Mouse (Mus musculus) C2C12 (cell line): ENCODE measurements around the gene Lrmda. TPM values are rescaled to one million over a fixed set of nuclear protein-coding genes. Genes with fewer than 3 reads are reported as not detected.

Experiments used
- H3K27me3 ChIP-seq: one replicate; pipeline ENCODE4 v1.6.1; 2011; ENCODE audit not compliant: control insufficient read depth, insufficient read depth, insufficient read length
- H3K36me3 ChIP-seq: one replicate; pipeline ENCODE4 v1.6.1; 2011; ENCODE audit not compliant: control insufficient read depth, insufficient read depth
- H3K4me3 ChIP-seq: one replicate; pipeline ENCODE4 v1.5.1; 2011; ENCODE audit warnings: mild to moderate bottlenecking, control low read depth; ENCODE audit not compliant: poor library complexity, insufficient read depth, severe bottlenecking
- H3K79me2 ChIP-seq: one replicate; pipeline ENCODE4 v1.6.1; 2011; ENCODE audit not compliant: control insufficient read depth, insufficient read depth
- H3K79me3 ChIP-seq: one replicate; pipeline ENCODE4 v1.6.1; 2011; ENCODE audit warnings: low read depth, control low read depth
- H3ac ChIP-seq: one replicate; pipeline ENCODE3; 2011; ENCODE audit warnings: low read depth; ENCODE audit not compliant: control insufficient read depth, insufficient read length
- CEBPB ChIP-seq: IDR thresholded peaks from one replicate; pipeline ENCODE4 v1.6.1; 2011; ENCODE audit warnings: low read depth, mild to moderate bottlenecking, control low read depth, moderate library complexity
- CTCF ChIP-seq: IDR thresholded peaks from one replicate; pipeline ENCODE4 v1.5.1; 2011; ENCODE audit not compliant: control insufficient read depth, insufficient read depth, insufficient read length
- FOSL1 ChIP-seq: IDR thresholded peaks from one replicate; pipeline ENCODE4 v1.8.0; 2011; ENCODE audit warnings: mild to moderate bottlenecking, low read length; ENCODE audit not compliant: poor library complexity, insufficient read depth, severe bottlenecking
- MAX ChIP-seq: IDR thresholded peaks from one replicate; pipeline ENCODE4 v1.6.1; 2011; ENCODE audit warnings: mild to moderate bottlenecking, control low read depth
- MYOD1 ChIP-seq: IDR thresholded peaks from one replicate; pipeline ENCODE4 v1.6.1; 2011; ENCODE audit warnings: low read depth; ENCODE audit not compliant: control insufficient read depth, insufficient read length
- MYOG ChIP-seq: IDR thresholded peaks from one replicate; pipeline ENCODE4 v1.6.1; 2011; ENCODE audit not compliant: control insufficient read depth, insufficient read length; ENCODE audit errors: extremely low read depth
- USF1 ChIP-seq: IDR thresholded peaks from one replicate; pipeline ENCODE4 v1.6.1; 2011; ENCODE audit warnings: low read depth, mild to moderate bottlenecking, control low read depth, moderate library complexity
- microRNA-seq: library from miRNA; unstranded; fragments of <30 nt; microRNA quantifications from one replicate; pipeline ENCODE4, GENCODE M21; 2019; ENCODE audit warnings: borderline microRNAs expressed
- polyA plus RNA-seq: library from polyadenylated mRNA; unstranded; fragments of >200 nt; fragmentation: generic; extraction: Trizol; gene quantifications from one replicate; pipeline ENCODE4 v1.2.1, GENCODE M21; 2012; ENCODE audit warnings: missing spikeins

Lrmda gene
- polyA plus RNA-seq, 1 experiment = not detected

DNA sequence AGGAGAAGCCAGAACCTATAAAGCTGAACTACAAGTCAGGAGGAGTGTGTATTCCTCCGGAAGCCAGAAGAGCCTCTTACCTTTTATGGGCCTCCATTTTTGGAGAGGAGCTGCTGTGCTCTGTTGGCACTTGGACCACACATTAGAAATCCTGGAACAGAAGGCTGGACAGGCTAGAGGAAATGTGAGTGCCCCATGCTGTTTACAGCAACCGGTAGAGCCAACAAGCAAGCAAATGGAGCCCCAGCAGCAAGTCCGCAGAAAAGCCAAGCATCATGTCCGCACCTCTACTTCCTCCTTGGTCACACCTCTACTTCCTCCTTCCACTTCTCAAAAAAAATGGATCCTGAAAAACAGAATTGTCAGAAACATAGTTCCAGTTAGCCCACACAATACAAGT is 1073.8 kb downstream of the Lrmda start:
- no peak for TF ChIP-seq MAX
- TF ChIP-seq CEBPB = no peak
- TF ChIP-seq MYOD1 = no peak
- no peak for TF ChIP-seq CTCF
- TF ChIP-seq MYOG = no peak
- TF ChIP-seq USF1 = no peak
- TF ChIP-seq FOSL1 = no peak

DNA sequence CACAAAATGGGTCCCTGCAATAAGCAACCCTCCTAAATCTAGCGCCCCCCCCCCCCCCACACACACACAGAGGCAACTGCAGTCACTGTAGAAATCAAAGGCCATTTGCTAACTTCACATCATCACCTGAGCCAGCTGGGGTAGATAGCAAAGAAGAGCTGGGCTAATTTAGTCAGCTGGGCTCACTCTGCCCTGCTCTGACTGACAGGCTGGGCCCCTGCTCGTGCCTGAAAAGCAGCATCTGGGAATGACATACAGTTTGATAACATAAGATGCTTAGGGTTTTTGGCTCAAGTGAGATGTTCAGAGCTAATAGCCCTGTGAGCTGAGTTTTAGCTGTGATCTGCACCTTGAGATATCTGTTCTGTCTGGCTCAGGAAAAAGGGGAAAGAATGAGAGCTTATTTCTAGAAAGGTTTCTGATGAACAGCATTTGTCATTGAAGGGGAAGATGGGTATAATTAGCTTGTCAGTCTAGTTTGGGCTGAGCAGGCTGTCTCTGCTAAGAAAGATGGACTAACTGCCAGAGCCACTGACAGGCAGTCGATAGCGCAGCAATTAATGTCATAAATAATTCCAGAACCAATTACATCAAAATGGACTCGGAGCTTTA is 1075.1 kb downstream of the Lrmda start:
- Histone ChIP-seq H3K27me3 (no peaks in the 10 kb centered on the region), H3K4me3 (no peak overlapping the region), H3K36me3 (no peaks in the 10 kb centered on the region), H3ac (no peak overlapping the region), H3K79me2 (no peaks in the 10 kb centered on the region), H3K79me3 (no peaks in the 10 kb centered on the region)
- TF ChIP-seq CTCF (no peak), MYOD1 (no peak), USF1 (no peak), MYOG (no peak), MAX (no peak), FOSL1 (no peak), CEBPB (no peak)

More for the DNA sequence above, 1073.8 kb downstream of the Lrmda start:
- no peak overlapping the region for H3ac ChIP-seq
- H3K79me2 ChIP-seq = no peaks in the 10 kb centered on the region
- no peaks in the 10 kb centered on the region for H3K27me3 ChIP-seq
- H3K79me3 ChIP-seq = no peaks in the 10 kb centered on the region
- no peaks in the 10 kb centered on the region for H3K36me3 ChIP-seq
- H3K4me3 ChIP-seq = no peak overlapping the region

DNA sequence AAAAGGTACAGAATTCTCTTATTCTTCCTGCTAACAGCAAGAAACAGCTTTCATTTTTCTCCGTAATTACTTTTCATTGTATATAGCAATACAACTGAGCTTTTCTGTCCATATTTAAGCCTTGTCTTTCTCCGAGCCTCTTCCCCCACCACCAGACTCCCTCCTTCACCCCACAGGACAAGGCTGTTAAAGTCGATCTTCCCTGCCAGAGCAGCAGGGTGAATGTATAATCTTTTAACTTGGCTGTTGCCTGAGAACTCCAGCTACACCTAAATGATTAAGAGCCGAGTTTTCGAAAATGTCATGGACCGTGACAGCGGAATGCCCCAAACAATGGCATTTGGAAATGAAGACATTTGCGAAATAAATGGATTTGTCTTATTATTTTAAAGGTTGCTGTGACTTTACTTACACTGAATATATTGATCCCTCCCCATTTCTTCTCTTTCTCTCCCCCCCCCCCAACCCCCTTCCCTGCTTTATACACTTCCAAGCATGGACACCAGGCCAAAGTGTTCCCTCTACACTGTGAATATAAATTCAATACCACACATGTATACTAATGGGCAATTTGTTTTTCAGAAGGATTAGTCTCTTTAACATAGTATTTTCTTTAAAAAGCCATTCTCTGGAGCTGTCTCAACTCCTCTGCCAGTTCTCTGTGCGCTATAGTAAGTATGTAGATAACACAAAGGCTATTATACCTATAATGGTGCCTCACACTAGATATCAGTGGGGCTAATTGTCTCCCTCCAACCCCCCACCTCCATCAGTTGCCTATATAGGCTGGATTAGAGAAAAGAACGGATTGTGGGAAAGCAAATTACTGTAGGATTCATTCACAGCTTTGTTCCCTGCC is 1075.9 kb downstream of the Lrmda start:
- H3K79me2 ChIP-seq = no peaks in the 10 kb centered on the region
- no peaks in the 10 kb centered on the region for H3K79me3 ChIP-seq
- no peak overlapping the region for H3ac ChIP-seq
- no peaks in the 10 kb centered on the region for H3K36me3 ChIP-seq
- H3K4me3 ChIP-seq = no peak overlapping the region
- no peaks in the 10 kb centered on the region for H3K27me3 ChIP-seq
- no peak for TF ChIP-seq FOSL1
- TF ChIP-seq CEBPB = no peak
- no peak for TF ChIP-seq MAX

DNA sequence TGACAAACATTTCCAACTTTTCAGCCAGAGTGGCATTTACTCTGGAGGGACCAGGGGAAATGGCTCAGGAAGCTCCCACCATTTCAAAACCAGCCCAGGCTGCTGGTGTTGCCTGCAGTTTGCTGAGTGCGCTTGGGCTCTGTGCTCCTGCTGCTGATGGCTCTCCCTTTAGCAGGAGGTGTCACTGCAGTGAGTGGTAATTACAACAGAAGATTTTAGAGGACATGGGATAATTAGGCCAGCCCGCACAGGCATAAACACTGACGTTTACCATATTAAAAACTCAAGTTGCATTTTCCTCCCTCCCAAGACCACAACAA is 1076.5 kb downstream of the Lrmda start:
- Histone ChIP-seq H3K79me2 (no peaks in the 10 kb centered on the region), H3K27me3 (no peaks in the 10 kb centered on the region), H3ac (no peak overlapping the region), H3K36me3 (no peaks in the 10 kb centered on the region), H3K79me3 (no peaks in the 10 kb centered on the region), H3K4me3 (no peak overlapping the region)
- TF ChIP-seq CTCF (no peak), MAX (no peak), MYOD1 (no peak), MYOG (no peak), CEBPB (no peak), USF1 (no peak), FOSL1 (no peak)

DNA sequence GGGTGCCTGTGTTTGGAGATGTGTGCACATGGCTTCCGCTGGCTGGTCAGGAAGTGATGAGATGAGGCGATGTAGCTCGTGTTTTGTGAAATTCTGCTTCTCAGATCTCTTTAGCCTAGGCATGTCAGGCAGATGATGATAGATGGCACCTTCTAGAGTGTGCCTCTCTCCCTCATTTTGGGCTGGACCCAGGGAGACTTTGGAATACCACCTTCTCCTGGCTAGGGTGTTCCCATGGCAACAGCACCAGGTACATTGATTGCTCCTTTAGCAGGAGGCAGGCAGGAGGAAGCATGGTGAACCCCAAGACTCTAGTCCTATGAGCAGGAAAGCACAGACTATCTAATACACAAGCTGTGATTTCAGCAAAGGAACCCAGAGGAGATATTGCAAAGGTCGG is 1076.9 kb downstream of the Lrmda start:
- Histone ChIP-seq H3K4me3 (no peak overlapping the region), H3ac (no peak overlapping the region), H3K79me3 (no peaks in the 10 kb centered on the region), H3K79me2 (no peaks in the 10 kb centered on the region), H3K27me3 (no peaks in the 10 kb centered on the region), H3K36me3 (no peaks in the 10 kb centered on the region)
- no peak for TF ChIP-seq USF1
- TF ChIP-seq MYOD1 = no peak
- TF ChIP-seq CEBPB = no peak
- TF ChIP-seq MYOG = no peak
- TF ChIP-seq MAX = no peak
- TF ChIP-seq FOSL1 = no peak
- TF ChIP-seq CTCF = no peak

Small RNAs within 50 kb of the gene (microRNA-seq; reads per million reads assigned to microRNA genes)
- not detected for gene Gm27532

Other genes starting within 250 kb of the Lrmda start
- gene Vdac2, start 194.5 kb upstream of the Lrmda start, polyA plus RNA-seq = 242 TPM
- gene Comtd1, start 170.7 kb upstream of the Lrmda start, polyA plus RNA-seq = 45.5 TPM
- 5.3 TPM for gene Zfp503, start 30.1 kb upstream of the Lrmda start, polyA plus RNA-seq